Mouse (Mus musculus) adrenal gland, postnatal 4 days (tissue): ENCODE results near the gene Ei24. TPM values are rescaled to one million over a fixed set of nuclear protein-coding genes. Genes with fewer than 3 reads are reported as not detected.
A peak's percentile ranks its signal among the peaks of the same experiment; 100 is the strongest.

Experiments used
- DNase-seq, 2 experiments: peaks; one replicate each; pipeline ENCODE4 v3.0.0; 2021 to 2022; ENCODE audit warnings: low spot score in 2 of 2, mixed read lengths in 2 of 2
- total RNA-seq, 2 experiments: library from RNA; stranded (reverse); gene quantifications; 2 replicates each; pipeline ENCODE4 v1.2.3; 2021

Ei24 gene
- total RNA-seq, 2 experiments from 2014 or later, result 117 to 119 TPM

DNA sequence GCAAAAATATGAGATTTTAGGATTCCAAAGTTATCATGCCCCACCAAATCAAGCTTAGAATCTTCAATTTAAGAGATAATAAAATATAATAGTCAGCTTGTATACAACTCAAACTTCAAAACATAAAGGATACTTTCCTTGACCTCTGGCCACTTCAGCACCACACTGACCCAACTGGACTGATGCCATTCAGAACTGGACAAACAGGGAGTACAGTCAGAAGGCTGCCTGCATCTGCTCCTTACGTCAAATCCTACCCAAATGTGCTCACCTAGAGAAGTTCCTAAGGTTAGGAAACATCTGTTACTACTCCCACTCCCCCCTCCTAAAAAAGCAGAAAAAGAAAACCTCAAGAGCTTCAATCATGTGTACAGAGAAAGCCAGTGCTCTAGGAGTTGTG, 1.6 kb downstream of the Ei24 start:
- DNase-seq, result no peak

DNA sequence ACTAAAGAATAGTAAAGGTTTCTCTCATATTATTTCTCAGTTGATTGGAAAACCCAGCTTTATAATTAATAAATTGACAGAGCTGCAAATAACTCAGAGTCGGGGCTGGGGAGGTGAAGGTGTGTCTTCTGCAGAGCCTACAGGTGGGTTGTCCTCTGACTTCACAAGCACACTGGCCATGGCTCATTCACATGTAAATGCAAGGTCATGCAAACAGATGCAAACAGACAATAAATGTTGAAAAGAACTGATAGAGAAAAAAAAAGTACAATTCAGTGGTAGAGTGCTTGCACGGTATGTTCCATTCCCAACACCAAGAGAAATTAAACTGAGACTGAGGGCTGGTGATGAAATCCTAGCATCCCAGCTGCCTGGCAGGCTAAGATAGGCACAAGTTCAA, 2.7 kb downstream of the Ei24 start:
- no peak for DNase-seq

DNA sequence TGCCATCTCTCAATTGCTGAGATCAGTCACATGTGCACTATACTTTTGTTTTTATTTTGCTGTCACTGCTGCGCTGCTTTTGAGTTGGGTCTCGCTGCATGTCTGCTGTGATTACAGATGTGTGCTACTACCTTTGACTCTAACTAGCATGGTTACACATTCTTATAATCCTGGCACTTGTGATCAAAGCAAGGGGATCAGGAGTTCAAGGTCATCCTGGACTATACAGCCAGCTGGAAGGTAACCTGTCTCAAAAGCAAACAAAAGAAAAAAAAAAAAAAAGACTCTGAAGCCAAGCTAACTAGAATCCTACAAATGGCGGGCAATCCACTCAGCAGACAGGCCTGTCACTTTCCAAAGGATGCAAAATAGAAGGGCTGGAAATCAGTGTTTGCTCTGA, 5.0 kb downstream of the Ei24 start:
- no peak for DNase-seq

DNA sequence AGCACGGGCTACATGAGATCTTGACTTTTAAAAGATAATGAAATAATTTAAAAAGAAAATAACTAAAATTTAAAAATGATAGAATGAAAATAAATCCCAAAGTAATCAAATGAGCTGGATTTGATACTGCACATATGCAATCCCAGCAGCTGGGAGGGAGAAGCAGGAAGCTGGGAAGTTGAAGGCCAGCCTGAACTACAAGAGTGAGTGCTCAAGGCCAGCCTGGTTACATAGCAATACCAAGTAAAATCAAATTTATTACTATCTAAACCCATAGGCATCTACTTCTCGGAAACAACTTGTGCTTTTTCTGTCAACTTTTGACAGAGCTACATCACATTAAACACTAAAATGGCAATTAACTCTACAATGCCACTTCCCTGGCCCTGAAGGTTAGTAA, 13.3 kb downstream of the Ei24 start:
- DNase-seq, result no peak

DNA sequence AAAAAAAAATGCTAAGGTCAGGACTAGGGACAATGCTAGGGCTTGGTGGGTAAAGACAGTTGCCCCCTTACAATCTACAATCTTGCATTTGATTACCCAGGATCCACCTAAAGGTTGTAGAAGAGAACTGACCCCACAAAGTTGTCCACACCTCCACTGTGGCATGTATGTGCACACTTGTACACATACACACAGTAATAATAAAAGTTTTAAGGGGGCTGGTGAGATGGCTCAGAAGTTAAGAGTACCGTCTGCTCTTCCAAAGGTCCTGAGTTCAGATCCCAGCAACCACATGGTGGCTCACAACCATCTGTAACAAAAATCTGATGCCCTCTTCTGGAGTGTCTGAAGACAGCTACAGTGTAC, 28.2 kb downstream of the Ei24 start:
- DNase-seq, result no peak

DNA sequence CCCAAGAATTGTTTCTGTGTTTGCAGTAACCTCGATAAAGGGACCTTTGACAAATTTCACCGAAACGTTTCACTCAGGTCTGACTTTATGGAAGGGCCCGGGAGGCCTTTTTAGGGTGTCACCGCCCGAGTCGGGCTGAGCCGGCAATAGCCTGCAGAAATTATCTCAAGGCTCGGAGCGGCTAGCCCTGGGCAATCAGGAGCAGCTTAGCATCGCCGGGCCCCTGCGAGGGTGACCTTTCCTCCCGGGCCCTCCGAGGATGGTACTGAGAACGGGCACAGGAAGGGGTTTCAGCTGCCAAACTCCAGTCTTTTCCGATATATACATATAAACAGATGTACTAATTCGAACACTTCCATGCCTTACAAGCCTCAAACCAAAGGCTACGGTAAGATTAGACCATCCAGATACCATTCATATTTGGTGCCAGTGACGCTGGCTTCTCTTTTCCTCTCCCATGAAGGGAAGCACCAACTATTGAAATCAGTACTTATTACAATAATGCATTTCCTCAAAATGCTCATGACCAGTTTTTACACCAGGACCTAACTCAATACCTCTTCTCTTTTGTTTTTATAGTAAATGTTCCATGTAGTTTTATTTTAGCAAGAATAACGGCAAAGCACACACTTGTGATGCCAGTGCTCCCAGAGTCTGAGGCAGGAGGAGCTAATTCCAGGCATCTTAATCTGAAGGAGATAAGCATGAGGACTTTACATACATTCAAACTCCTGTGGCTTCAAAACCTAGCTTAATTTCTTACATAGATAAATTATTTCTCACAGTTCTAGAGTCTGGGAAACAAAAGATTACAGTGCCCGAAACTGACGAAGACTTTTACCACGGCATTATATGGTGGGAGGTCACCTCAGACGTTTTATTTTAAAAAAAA, 28.8 kb downstream of the Ei24 start:
- peak; percentile 28 to 33 for DNase-seq

DNA sequence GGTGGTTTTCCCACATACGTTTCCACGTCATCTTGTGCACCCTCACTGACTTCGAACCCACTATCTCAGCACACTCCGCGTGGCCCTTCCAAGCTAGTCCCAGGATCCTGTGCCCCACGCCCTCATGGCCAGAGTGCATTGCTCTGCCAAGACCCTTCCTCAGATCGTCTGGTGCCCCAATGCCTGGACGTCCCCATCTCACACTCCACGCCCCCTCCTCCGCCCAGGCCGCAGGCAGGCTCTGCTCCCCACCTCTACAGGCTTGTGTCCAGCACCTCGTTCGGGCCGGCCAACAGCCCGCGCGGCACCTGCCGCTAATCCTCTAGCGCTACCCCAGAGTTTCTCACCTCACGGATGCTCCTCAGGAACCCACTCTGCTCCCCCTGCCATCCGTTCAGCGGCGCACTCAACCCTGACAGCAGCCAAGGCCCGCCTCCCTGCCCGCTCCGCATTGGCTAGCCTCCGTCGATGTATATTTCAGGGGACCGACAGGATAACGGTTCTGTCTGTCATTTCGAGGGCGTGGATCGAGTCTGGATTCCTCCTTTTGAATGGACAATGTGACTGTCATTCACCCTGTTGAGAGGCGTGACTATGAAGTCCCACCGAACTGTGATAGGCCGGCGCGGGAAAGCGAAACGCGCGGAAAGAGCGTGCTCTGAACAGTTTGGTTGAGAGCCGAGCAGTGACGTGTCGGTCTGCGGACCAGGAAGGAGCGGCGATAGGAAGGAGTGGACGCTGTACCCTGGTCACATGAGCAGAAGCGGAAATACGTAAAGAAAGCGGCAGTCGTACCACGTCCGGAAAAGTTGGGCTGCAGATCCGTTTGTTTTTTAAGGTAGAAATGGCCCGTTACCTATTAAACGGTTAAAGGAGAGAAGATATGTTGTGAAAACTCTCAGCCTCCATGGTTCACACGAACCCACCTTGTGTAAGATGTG, 29.7 kb downstream of the Ei24 start, which contains the start of gene Stt3a:
TSS of gene Stt3a (minus strand) at position 477 of the 941 bp plus-strand sequence.
- DNase-seq, result peak; percentile 76 to 90

DNA sequence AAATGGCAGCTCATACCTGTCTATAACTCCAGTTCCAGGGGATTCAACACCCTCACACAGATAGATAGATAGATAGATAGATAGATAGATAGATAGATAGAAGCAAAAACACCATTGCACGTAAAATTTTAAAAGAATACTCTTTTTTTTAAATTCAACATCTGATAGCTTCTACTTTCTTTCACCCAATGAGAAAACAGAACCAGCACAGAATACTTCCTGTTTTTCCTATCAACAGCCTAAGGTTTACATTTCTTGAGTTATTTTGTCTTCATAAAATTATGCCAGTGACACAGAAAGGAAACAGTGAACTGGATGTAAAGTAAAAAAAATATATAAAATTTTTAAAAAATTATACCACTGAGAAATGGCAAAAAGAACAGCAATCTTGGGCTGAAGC, 32.8 kb downstream of the Ei24 start:
- no peak for DNase-seq

Other genes starting within 250 kb of the Ei24 start
- not detected for gene Gm17689, start 214.8 kb downstream of the Ei24 start, total RNA-seq
- not detected for gene A630095E13Rik, start 154.0 kb downstream of the Ei24 start, total RNA-seq
- not detected for gene Acrv1, start 104.2 kb downstream of the Ei24 start, total RNA-seq
- gene Chek1, start 70.3 kb downstream of the Ei24 start, total RNA-seq, result 10 to 100 TPM; 14.7 to 16.4 TPM
- 100 to 1,000 TPM; 256 to 282 TPM for gene Stt3a, start 29.7 kb downstream of the Ei24 start, total RNA-seq
- 10 to 100 TPM; 12.0 to 12.8 TPM for gene Fez1, start 24.5 kb upstream of the Ei24 start, total RNA-seq